Mouse (Mus musculus) heart, embryonic 12.5 days (tissue): Measurements from ENCODE around the gene Ids. TPM values are rescaled to one million over a fixed set of nuclear protein-coding genes. Genes with fewer than 3 reads are reported as not detected.
"Not testable (repeated sequence)": the region's sequence is repeated elsewhere in the genome, so short reads cannot be mapped to it uniquely, and the experiment has no call there.

Source experiments
- ATAC-seq: fragments of 200-750 bp; cut with Nextera tagmentation; 2 replicates; pipeline ENCODE4 v1.8.0; 2017; ENCODE audit warnings: moderate TSS enrichment, moderate library complexity; ENCODE audit not compliant: insufficient number of reproducible peaks, low FRiP score
- H3K27ac ChIP-seq: fragments of 300-500 bp; sonication (generic); 2 replicates; pipeline ENCODE4 v1.5.1; 2016; ENCODE audit warnings: mild to moderate bottlenecking, moderate library complexity; ENCODE audit not compliant: poor library complexity, severe bottlenecking
- H3K27me3 ChIP-seq: fragments of 300-500 bp; sonication (generic); replicated peaks from 2 replicates; pipeline ENCODE4 v1.6.1; 2016; ENCODE audit warnings: mild to moderate bottlenecking, moderate library complexity
- H3K36me3 ChIP-seq: fragments of 300-500 bp; sonication (generic); 2 replicates; pipeline ENCODE4 v1.6.1; 2016; ENCODE audit warnings: mild to moderate bottlenecking, moderate library complexity
- H3K4me1 ChIP-seq: fragments of 300-500 bp; sonication (generic); replicated peaks from 2 replicates; pipeline ENCODE4 v1.6.1; 2016; ENCODE audit warnings: mild to moderate bottlenecking
- H3K4me2 ChIP-seq: fragments of 300-500 bp; sonication (generic); 2 replicates; pipeline ENCODE4 v1.6.1; 2016; ENCODE audit warnings: mild to moderate bottlenecking, moderate library complexity
- H3K4me3 ChIP-seq: fragments of 300-500 bp; sonication (generic); 2 replicates; pipeline ENCODE4 v1.5.1; 2016; ENCODE audit warnings: mild to moderate bottlenecking
- H3K9ac ChIP-seq: fragments of 300-500 bp; sonication (generic); 2 replicates; pipeline ENCODE4 v1.6.1; 2016; ENCODE audit warnings: mild to moderate bottlenecking, moderate library complexity
- H3K9me3 ChIP-seq: fragments of 300-500 bp; sonication (generic); replicated peaks from 2 replicates; pipeline ENCODE4 v1.6.1; 2016; ENCODE audit warnings: mild to moderate bottlenecking, moderate library complexity
- WGBS: fragments of 180-500 bp; shearing (Covaris S2); methylation state at CpG from one replicate; pipeline ENCODE4 v1.1.7; 2016; 5-methylcytosine and 5-hydroxymethylcytosine counted together
- polyA plus RNA-seq: library from polyadenylated mRNA; unstranded; fragments of >200 nt; fragmentation: Nextera tagmentation; extraction: Ambion mirVana; gene quantifications from 2 replicates; pipeline ENCODE4 v1.2.1, GENCODE M21; 2016

Gene Ids
- 1.2 and 1.5 TPM in 2 replicates for polyA plus RNA-seq

GRCm38 (mm10) chrX:70364661-70365613, at the start of gene Ids:
Ids (minus strand) TSS chrX:70365084.
- Histone ChIP-seq H3K4me2 (peak within 1 kb of the TSS; percentile 62), H3K9ac (peak within 1 kb of the TSS; percentile 80), H3K27me3 (no peaks in the 10 kb centered on the region), H3K27ac (peak within 1 kb of the TSS; percentile 66), H3K4me1 (no peaks in the 10 kb centered on the region), H3K4me3 (peak within 1 kb of the TSS; percentile 61), H3K36me3 (no peaks in the 10 kb centered on the region), H3K9me3 (no peaks in the 10 kb centered on the region)
- ATAC-seq, result peak; percentile 87
- WGBS, result 17% methylated on average over 35 of the region's 45 CpGs

GRCm38 (mm10) chrX:70392636-70393035, 27.8 kb upstream of the Ids start:
- H3K4me2 ChIP-seq, H3K27me3 ChIP-seq, ATAC-seq: not testable (repeated sequence)

GRCm38 (mm10) chrX:70385962-70386351, 21.1 kb upstream of the Ids start:
- H3K27ac ChIP-seq, result peak overlapping the region; percentile 64; the same call in 1 of the 2 replicates
- 17% methylated on average over 11 of the region's 11 CpGs for WGBS
- H3K9me3 ChIP-seq, result no peaks in the 10 kb centered on the region
- H3K4me3 ChIP-seq, result peak overlapping the region; percentile 64
- peaks cover 6% of the 10 kb centered on the region; the same call in 1 of the 2 replicates for H3K4me1 ChIP-seq
- peaks cover 11% of the 10 kb centered on the region; the same call in 1 of the 2 replicates for H3K36me3 ChIP-seq
- H3K27me3 ChIP-seq, result no peaks in the 10 kb centered on the region
- peak overlapping the region; percentile 73 for H3K9ac ChIP-seq
- H3K4me2 ChIP-seq, result peak overlapping the region; percentile 66
- peak; percentile 58 for ATAC-seq

More at GRCm38 (mm10) chrX:70392636-70393035, 27.8 kb upstream of the Ids start:
- not testable (repeated sequence) for H3K4me3 ChIP-seq, H3K27ac ChIP-seq, H3K9ac ChIP-seq, H3K9me3 ChIP-seq, H3K4me1 ChIP-seq
- H3K36me3 ChIP-seq, result peaks cover 11% of the 10 kb centered on the region; the same call in 1 of the 2 replicates

- Histone ChIP-seq H3K27ac (peak within 1 kb of the TSS; percentile 64), H3K9me3 (no peaks in the 10 kb centered on the region), H3K4me1 (peaks cover 6% of the 10 kb centered on the region; the same call in 1 of the 2 replicates), H3K4me3 (peak within 1 kb of the TSS; percentile 64), H3K9ac (peak within 1 kb of the TSS; percentile 73), H3K27me3 (no peaks in the 10 kb centered on the region), H3K36me3 (peaks cover 11% of the 10 kb centered on the region; the same call in 1 of the 2 replicates), H3K4me2 (peak within 1 kb of the TSS; percentile 66)
- peak; percentile 94 for ATAC-seq
- 13% methylated on average over 22 of the region's 22 CpGs for WGBS
Observed at GRCm38 (mm10) chrX:70385276-70385961, 20.5 kb upstream of the Ids start, which contains the start of gene 1110012L19Rik. 1110012L19Rik (plus strand) TSS chrX:70385877.

GRCm38 (mm10) chrX:70384917-70385275, 20.0 kb upstream of the Ids start:
- 59% methylated on average over 3 of the region's 3 CpGs for WGBS
- H3K27ac ChIP-seq, result peak overlapping the region; percentile 64
- no peaks in the 10 kb centered on the region for H3K9me3 ChIP-seq
- no peaks in the 10 kb centered on the region for H3K27me3 ChIP-seq
- H3K9ac ChIP-seq, result peak overlapping the region; percentile 73
- ATAC-seq, result no peak
- H3K4me3 ChIP-seq, result peak overlapping the region; percentile 64
- H3K36me3 ChIP-seq, result peaks cover 11% of the 10 kb centered on the region; the same call in 1 of the 2 replicates
- peaks cover 6% of the 10 kb centered on the region; the same call in 1 of the 2 replicates for H3K4me1 ChIP-seq
- H3K4me2 ChIP-seq, result peak overlapping the region; percentile 63

- not testable (repeated sequence) for H3K27me3 ChIP-seq, H3K4me2 ChIP-seq, H3K4me1 ChIP-seq, H3K9me3 ChIP-seq, H3K36me3 ChIP-seq, ATAC-seq, H3K4me3 ChIP-seq, H3K9ac ChIP-seq, H3K27ac ChIP-seq
- WGBS, result 52% methylated on average over 6 of the region's 6 CpGs
Observed at GRCm38 (mm10) chrX:70374469-70375110, 9.7 kb upstream of the Ids start.

- H3K4me3 ChIP-seq, H3K9me3 ChIP-seq, H3K27ac ChIP-seq, H3K36me3 ChIP-seq, H3K4me1 ChIP-seq, H3K27me3 ChIP-seq, ATAC-seq, H3K4me2 ChIP-seq, H3K9ac ChIP-seq: not testable (repeated sequence)
- WGBS, result 29% methylated on average over 2 of the region's 6 CpGs
Observed at GRCm38 (mm10) chrX:70369758-70370157, 4.9 kb upstream of the Ids start.

- Histone ChIP-seq H3K9ac (no peak overlapping the region), H3K9me3 (no peaks in the 10 kb centered on the region), H3K4me1 (no peaks in the 10 kb centered on the region), H3K36me3 (no peaks in the 10 kb centered on the region), H3K4me2 (peak overlapping the region; percentile 62), H3K4me3 (peak overlapping the region; percentile 61), H3K27me3 (no peaks in the 10 kb centered on the region), H3K27ac (no peak overlapping the region; the same call in 1 of the 2 replicates)
- 77% methylated on average over 1 of the region's 1 CpGs for WGBS
- ATAC-seq, result no peak
Observed at GRCm38 (mm10) chrX:70364202-70364601, 682 bp downstream of the Ids start.

GRCm38 (mm10) chrX:70363446-70363845, 1.4 kb downstream of the Ids start:
- no peak overlapping the region for H3K9ac ChIP-seq
- H3K9me3 ChIP-seq, result no peaks in the 10 kb centered on the region
- H3K4me1 ChIP-seq, result no peaks in the 10 kb centered on the region
- ATAC-seq, result no peak
- H3K36me3 ChIP-seq, result no peaks in the 10 kb centered on the region
- 77% methylated on average over 5 of the region's 5 CpGs for WGBS
- no peak overlapping the region for H3K4me3 ChIP-seq
- H3K27ac ChIP-seq, result no peak overlapping the region
- no peak overlapping the region for H3K4me2 ChIP-seq
- H3K27me3 ChIP-seq, result no peaks in the 10 kb centered on the region

GRCm38 (mm10) chrX:70362985-70363384, 1.9 kb downstream of the Ids start:
- Histone ChIP-seq H3K27me3 (no peaks in the 10 kb centered on the region), H3K4me3 (no peak overlapping the region), H3K4me1 (no peaks in the 10 kb centered on the region), H3K4me2 (no peak overlapping the region), H3K9me3 (no peaks in the 10 kb centered on the region), H3K36me3 (no peaks in the 10 kb centered on the region), H3K9ac (no peak overlapping the region), H3K27ac (no peak overlapping the region)
- ATAC-seq, result no peak
- 78% methylated on average over 7 of the region's 7 CpGs for WGBS
